Mouse (Mus musculus) G1E-ER4 (cell line): ENCODE results near the gene Lrrc18. TPM values are rescaled to one million over a fixed set of nuclear protein-coding genes. Genes with fewer than 3 reads are reported as not detected.

Experiments used
- GATA1 ChIP-seq: IDR thresholded peaks from one replicate; pipeline ENCODE4 v1.8.0; 2012; ENCODE audit warnings: low read length, inconsistent platforms
- polyA plus RNA-seq: library from polyadenylated mRNA; stranded (reverse); fragments of >175 nt; gene quantifications from 2 replicates; pipeline ENCODE4 v1.2.3, GENCODE M21; 2012

Lrrc18 gene
- polyA plus RNA-seq, 1 experiment = not detected

DNA sequence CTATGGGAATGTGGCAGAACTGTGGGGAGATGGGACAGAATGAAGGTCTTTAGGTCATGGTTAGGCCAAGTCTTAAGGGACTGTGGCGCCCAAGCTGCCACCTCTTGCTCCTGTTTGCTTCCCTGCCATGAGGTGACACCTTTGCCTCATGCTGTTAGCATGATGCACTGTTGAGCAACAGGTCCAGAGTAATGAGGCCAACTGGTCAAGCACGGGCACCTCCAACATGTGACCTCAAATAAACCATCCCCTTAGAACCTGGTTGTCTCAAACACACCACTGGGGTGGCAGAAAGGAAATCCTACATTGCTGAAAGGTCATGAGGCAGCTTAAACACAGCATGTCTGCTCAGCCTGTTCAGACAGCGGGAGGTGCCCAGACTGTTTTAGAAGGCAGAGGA lies 27.9 kb downstream of the Lrrc18 start:
- TF ChIP-seq GATA1 = no peak

DNA sequence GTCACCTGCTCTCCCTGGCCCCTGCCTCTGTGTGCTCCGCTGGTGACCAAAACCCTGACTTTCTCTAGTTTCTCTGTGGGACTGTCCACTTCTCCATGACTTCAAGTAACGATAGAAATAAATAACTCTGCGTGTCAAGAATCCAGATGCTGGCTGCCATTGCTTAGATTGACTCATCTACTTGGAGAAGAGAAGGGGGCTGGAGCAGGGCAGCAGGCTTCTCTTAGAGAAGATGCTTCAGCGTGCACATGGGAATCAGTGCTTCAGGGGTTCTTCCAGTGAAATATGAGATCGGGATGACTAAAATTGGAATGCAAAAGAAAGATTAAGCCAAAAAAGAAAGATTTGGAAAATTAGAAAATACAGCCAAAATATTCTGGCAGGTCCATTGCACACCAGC lies 28.4 kb downstream of the Lrrc18 start:
- TF ChIP-seq GATA1 = no peak

DNA sequence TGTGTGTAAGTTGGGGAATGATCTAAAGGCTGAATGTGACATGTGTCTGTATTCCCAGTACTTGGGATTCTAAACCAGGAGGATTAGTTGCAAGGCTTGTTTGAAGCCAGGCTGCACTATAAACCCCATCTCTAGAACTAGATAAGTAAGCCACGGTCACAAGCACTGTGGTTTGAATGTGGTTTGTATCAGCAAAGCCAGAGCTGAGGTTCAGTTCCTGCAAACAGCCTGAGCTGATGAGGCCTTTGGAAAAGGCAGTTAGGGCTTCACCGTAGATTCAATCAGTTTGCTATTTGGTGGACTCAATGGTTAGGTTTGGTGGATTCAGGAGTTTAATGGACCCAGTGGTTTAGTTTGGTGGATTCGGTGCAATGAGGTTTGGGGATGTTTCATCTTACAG lies 39.7 kb downstream of the Lrrc18 start:
- no peak for TF ChIP-seq GATA1

DNA sequence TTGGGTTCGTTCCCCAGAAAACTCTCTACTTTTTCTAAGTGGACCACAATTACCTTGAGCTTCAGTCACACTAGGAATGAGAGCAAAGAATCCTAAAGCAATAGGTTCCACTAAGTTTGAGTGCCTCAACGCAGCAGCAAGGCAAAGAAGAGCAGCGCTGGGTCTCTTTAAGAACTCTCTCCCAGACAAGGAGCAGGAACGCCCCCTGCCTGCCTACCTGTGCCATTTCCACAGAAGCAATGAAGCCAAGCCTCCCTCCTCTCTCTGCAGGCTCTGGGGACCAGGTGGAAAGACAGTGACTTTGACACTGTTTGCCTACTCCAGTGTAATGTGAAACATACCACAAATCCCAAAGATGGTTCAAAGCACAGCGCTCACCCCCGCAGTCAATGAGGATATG lies 42.2 kb downstream of the Lrrc18 start:
- no peak for TF ChIP-seq GATA1

DNA sequence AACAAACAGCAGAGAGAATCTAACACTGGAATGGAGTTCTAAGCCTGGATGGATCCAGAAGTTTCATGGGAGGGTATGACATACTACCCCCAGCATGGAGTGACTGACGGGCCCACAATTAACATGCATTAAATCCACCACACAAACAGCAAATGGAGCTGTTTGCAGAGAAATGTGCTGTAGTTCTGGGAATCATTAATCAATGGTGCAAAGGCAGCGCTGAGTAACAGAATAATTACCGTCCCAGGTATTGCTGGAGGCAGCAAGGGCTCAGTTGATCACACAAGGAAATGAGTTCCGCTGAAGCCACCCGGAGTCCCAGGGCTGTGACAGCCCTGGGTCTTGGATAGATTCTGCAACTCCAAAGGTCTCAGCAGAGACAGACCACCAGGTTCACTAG lies 44.2 kb downstream of the Lrrc18 start:
- TF ChIP-seq GATA1 = no peak

DNA sequence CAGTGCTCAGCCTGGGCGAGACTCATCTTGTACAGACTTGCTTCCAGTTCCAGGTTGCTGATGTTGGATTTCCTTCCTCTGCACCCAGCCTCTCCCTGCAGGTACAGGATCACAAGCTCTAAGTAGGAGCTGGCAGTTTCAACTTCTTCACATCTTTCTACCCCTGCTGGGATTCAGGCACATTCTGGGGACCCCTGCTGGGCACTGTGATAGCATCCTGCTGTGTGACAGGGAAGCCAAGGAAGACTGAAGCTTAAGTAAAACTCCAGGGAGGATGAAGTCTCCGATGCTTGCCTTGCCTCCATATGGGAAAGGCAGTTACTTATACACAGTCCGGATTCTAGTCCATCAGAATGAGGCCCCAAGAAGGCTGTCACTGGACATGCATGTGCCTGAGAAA lies 45.6 kb downstream of the Lrrc18 start:
- no peak for TF ChIP-seq GATA1

DNA sequence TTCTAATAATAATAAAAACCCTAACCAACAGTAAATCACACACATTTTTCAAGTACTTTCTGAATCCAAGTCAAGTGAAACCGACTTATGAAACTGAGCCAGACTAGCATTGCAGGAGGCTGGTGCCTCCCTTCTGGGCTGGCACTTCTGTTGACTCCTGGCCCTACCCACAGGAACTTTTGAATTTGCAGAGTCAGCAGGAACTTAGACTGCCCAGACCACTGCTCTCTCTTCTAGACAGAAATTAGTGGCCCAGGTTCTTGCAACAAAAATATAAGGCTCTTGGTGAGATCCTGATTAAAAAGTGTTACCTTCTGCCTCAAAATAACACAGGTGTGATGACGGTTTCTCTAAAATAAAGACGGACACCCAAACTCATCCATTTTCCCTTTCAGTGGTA lies 54.0 kb downstream of the Lrrc18 start:
- TF ChIP-seq GATA1 = no peak

DNA sequence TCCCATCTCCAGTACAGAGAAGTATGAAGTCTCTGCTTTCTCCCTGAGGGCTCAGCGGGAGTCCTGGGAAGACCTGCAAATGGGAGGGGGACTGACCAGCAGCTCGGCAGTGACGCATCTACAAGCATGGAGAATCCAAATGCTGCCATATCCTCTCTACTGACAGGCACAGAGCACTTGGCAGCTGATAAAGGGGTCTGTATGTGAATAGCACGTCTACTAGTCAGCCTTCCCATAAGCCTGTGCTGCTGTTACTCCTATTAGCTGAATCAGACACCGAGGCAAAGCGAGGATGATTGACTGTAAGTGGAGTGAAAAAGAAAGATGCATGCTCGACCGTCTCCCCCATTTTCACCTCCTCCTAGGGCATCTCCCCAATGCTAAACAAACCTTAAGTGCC lies 62.3 kb downstream of the Lrrc18 start:
- TF ChIP-seq GATA1 = no peak

DNA sequence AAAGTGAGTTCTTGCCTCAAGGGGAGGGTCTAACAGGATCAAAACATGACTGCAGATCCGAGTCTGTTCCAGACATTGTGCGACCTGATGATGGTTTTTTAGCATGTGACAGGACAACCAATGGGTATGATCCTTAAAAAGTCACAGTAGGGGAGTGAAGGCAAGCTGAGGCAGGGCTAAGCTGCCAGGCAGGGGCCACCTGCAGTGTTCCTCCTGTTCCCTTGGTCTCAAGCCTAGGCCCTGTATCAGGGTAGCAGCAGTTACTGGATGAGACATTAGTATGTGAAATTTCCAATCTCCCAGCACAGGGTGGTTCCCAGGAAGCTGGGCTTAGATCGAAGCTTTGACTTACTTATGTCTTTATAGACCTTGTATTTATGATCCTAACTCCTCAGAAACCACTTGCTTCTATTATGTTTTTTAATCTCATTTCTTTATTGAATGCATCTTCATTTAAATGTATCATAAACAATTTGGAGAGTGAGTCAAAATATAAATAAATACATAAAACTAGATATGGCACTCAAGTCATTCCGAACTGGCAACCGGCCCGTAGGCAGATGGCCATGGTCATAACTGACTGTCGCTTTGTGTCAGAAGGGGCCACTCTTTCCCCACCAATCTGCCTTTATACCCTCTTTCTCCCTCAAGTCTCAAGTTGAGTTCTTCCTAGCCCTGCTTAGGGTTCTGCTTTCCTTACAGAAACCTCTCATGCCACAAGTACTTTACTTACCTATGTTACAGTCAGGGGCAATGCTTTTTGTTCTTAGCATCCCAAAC lies 67.9 kb downstream of the Lrrc18 start:
- TF ChIP-seq GATA1 = no peak

DNA sequence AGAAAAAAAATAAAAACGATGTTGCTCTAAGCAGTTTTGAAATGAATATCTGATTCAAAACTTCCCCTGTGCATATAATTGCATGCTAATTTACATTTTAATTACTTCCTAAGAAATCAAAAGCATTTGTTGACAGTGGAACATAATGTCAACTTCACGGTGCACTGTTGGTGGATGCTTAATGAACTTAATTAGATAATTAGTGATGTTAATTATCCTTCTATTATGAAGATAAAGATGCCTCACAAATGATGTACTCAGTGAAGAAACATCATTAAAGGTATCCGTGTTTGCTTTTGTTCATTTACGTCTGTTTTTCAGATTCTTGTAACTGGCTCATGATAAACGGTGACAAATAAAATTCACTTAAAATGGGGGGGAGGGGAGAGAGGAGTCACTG lies 71.8 kb downstream of the Lrrc18 start:
- TF ChIP-seq GATA1 = no peak

Other genes starting within 250 kb of the Lrrc18 start
- gene Tmem273, start 205.4 kb upstream of the Lrrc18 start, polyA plus RNA-seq = not detected in 2 replicates
- not detected in 2 replicates for gene Fam170b, start 157.4 kb upstream of the Lrrc18 start, polyA plus RNA-seq
- not detected in 2 replicates for gene Vstm4, start 134.6 kb upstream of the Lrrc18 start, polyA plus RNA-seq
- not detected in 2 replicates for gene Wdfy4, start 194.1 kb downstream of the Lrrc18 start, polyA plus RNA-seq
- gene Arhgap22, start 222.6 kb downstream of the Lrrc18 start, polyA plus RNA-seq = not detected in 2 replicates